Mouse (Mus musculus) neural tube, postnatal 0 days (tissue): Measurements from ENCODE around the gene Atp8a2. TPM values are rescaled to one million over a fixed set of nuclear protein-coding genes. Genes with fewer than 3 reads are reported as not detected.

Experiments
- microRNA counts: library from miRNA; unstranded; fragments of <30 nt; microRNA quantifications from one replicate; lab custom pipeline; 2015
- microRNA-seq: library from miRNA; unstranded; fragments of <30 nt; microRNA quantifications from one replicate; pipeline ENCODE4, GENCODE M21; 2016
- polyA plus RNA-seq: library from polyadenylated mRNA; unstranded; fragments of >200 nt; fragmentation: Nextera tagmentation; extraction: Ambion mirVana; gene quantifications from 2 replicates; pipeline ENCODE4 v1.2.1, GENCODE M21; 2015

Atp8a2 gene
- 34.8 and 37.6 TPM in 2 replicates for polyA plus RNA-seq

DNA sequence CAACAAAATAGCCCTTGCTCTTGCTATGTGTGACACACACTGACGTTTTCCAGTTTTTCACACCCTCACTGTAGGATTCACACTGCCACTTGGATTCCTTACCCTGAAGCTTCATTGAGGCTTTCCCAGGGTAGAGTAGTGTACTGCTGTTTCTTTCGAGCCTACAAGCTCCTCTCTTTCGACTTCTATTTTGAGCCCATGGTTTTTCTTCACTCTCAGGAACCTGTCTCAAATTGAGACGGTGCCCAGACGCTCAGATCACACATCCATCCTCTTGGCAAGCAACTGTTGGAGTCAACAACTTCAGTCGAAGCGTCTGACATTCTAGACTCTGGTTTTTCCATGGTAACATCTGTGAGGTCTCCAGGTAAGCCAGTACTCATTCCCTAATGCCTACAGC is at the start of gene Atp8a2:
Gene Atp8a2 (minus strand): TSS at position 296 of the 400 bp plus-strand sequence.

GRCm38 (mm10) chr14:59625158-59625805 is 571.7 kb downstream of the Atp8a2 start, which contains the start of gene Shisa2:
Gene Shisa2 (plus strand): TSS chr14:59625308.

GRCm38 (mm10) chr14:59597398-59598259 is 599.4 kb downstream of the Atp8a2 start, which contains the start of gene Cdadc1:
Gene Cdadc1 (minus strand): TSS chr14:59597959.

MicroRNAs encoded within 50 kb of the gene (microRNA counts, 519-probe panel; counts per million panel counts)
- microRNA mmu-miR-719 (lab: Ali Mortazavi, UCI), result 40.5 counts per million

Small RNAs within 50 kb of the gene (microRNA-seq; reads per million reads assigned to microRNA genes)
- gene Mir719, result not detected

Other genes starting within 250 kb of the Atp8a2 start
- gene Nupl1, start 54.3 kb upstream of the Atp8a2 start, polyA plus RNA-seq, result 0.12 TPM in 1 of 2 replicates, not detected in the other
- 28.9 and 30.8 TPM in 2 replicates for gene Gm49336, start 54.3 kb upstream of the Atp8a2 start, polyA plus RNA-seq
- gene Mtmr6, start 68.0 kb upstream of the Atp8a2 start, polyA plus RNA-seq, result 46.8 and 47.2 TPM in 2 replicates
- gene Amer2, start 176.1 kb upstream of the Atp8a2 start, polyA plus RNA-seq, result 28.0 and 29.9 TPM in 2 replicates